Mouse (Mus musculus): Measurements from ENCODE around the gene Sema3b. TPM values are rescaled to one million over a fixed set of nuclear protein-coding genes. Genes with fewer than 3 reads are reported as not detected.
"Not testable (repeated sequence)": the region's sequence is repeated elsewhere in the genome, so short reads cannot be mapped to it uniquely, and the experiment has no call there.

Gene Sema3b
- polyA plus RNA-seq, 1 experiment from 2014 or later, result 9.0 TPM

- WGBS, result under 1% methylated on average over 32 of the region's 32 CpGs
- peaks cover 16% of the 10 kb centered on the region for H3K36me3 ChIP-seq
- H3K27ac ChIP-seq (replicated peaks), result peak within 1 kb of the TSS; percentile 88
- H3K27me3 ChIP-seq, result no peaks in the 10 kb centered on the region
- H3K9ac ChIP-seq, result peak within 1 kb of the TSS; percentile 85
- peak within 1 kb of the TSS; percentile 63 for H3K4me3 ChIP-seq
- H3K4me2 ChIP-seq, result peak within 1 kb of the TSS; percentile 97
- peak; percentile 73 for ATAC-seq (ENCODE audit: low read depth)
- no peaks in the 10 kb centered on the region for H3K9me3 ChIP-seq
- peaks cover 50% of the 10 kb centered on the region for H3K4me1 ChIP-seq (replicated peaks)
Observed at GRCm38 (mm10) chr9:107580501-107581317, 28.3 kb downstream of the Sema3b start, which contains the start of gene Hyal3. Hyal3 (plus strand) TSS chr9:107580818.

- no peak for ATAC-seq (ENCODE audit: low read depth)
- no peaks in the 10 kb centered on the region for H3K9me3 ChIP-seq
- H3K4me2 ChIP-seq, result peak overlapping the region; percentile 97; the same call in 1 of the 2 replicates
- no peak overlapping the region for H3K4me3 ChIP-seq
- H3K36me3 ChIP-seq, result peaks cover 25% of the 10 kb centered on the region
- 90% methylated on average over 14 of the region's 14 CpGs for WGBS
- no peaks in the 10 kb centered on the region for H3K27me3 ChIP-seq
- peak overlapping the region; percentile 88; the same call in 1 of the 2 replicates for H3K27ac ChIP-seq (replicated peaks)
- peak overlapping the region; percentile 85; the same call in 1 of the 2 replicates for H3K9ac ChIP-seq
- H3K4me1 ChIP-seq (replicated peaks), result peaks cover 51% of the 10 kb centered on the region
Observed at GRCm38 (mm10) chr9:107579023-107579900, 29.8 kb downstream of the Sema3b start.

GRCm38 (mm10) chr9:107578587-107578986, 30.4 kb downstream of the Sema3b start, which contains the start of gene Naa80:
Naa80 (plus strand) TSS chr9:107578887.
- Histone ChIP-seq H3K27me3 (no peaks in the 10 kb centered on the region), H3K4me1 (replicated peaks) (peaks cover 51% of the 10 kb centered on the region), H3K4me2 (peak within 1 kb of the TSS; percentile 97; the same call in 1 of the 2 replicates), H3K36me3 (peaks cover 24% of the 10 kb centered on the region), H3K4me3 (no peak within 1 kb of the TSS), H3K27ac (replicated peaks) (peak within 1 kb of the TSS; percentile 88; the same call in 1 of the 2 replicates), H3K9me3 (no peaks in the 10 kb centered on the region), H3K9ac (peak within 1 kb of the TSS; percentile 85; the same call in 1 of the 2 replicates)
- 80% methylated on average over 3 of the region's 3 CpGs for WGBS
- no peak for ATAC-seq (ENCODE audit: low read depth)

GRCm38 (mm10) chr9:107577871-107578270, 31.2 kb downstream of the Sema3b start:
- peaks cover 24% of the 10 kb centered on the region for H3K36me3 ChIP-seq
- no peaks in the 10 kb centered on the region for H3K9me3 ChIP-seq
- WGBS, result 96% methylated on average over 10 of the region's 10 CpGs
- H3K4me2 ChIP-seq, result no peak overlapping the region
- no peaks in the 10 kb centered on the region for H3K27me3 ChIP-seq
- H3K9ac ChIP-seq, result no peak overlapping the region
- no peak overlapping the region for H3K27ac ChIP-seq (replicated peaks)
- H3K4me3 ChIP-seq, result no peak overlapping the region
- H3K4me1 ChIP-seq (replicated peaks), result peaks cover 51% of the 10 kb centered on the region
- no peak for ATAC-seq (ENCODE audit: low read depth)

- ATAC-seq (ENCODE audit: low read depth), result peak; percentile 41; the same call in 1 of the 2 replicates
- Histone ChIP-seq H3K27me3 (no peaks in the 10 kb centered on the region), H3K4me3 (peak within 1 kb of the TSS; percentile 31), H3K9ac (peak within 1 kb of the TSS; percentile 58), H3K4me2 (peak within 1 kb of the TSS; percentile 51), H3K36me3 (peaks cover 33% of the 10 kb centered on the region), H3K4me1 (replicated peaks) (peaks cover 55% of the 10 kb centered on the region), H3K27ac (replicated peaks) (peak within 1 kb of the TSS; percentile 62), H3K9me3 (no peaks in the 10 kb centered on the region)
- 31% methylated on average over 16 of the region's 16 CpGs for WGBS
Observed at GRCm38 (mm10) chr9:107576357-107577107, 32.5 kb downstream of the Sema3b start, which contains the start of gene Hyal1. Hyal1 (plus strand) TSS chr9:107576927.

- H3K27me3 ChIP-seq, result no peaks in the 10 kb centered on the region
- H3K4me2 ChIP-seq, result no peak overlapping the region
- peaks cover 41% of the 10 kb centered on the region for H3K36me3 ChIP-seq
- H3K4me1 ChIP-seq (replicated peaks), result peaks cover 55% of the 10 kb centered on the region
- ATAC-seq (ENCODE audit: low read depth), result no peak
- H3K4me3 ChIP-seq, result no peak overlapping the region
- 88% methylated on average over 14 of the region's 14 CpGs for WGBS
- H3K9me3 ChIP-seq, result no peaks in the 10 kb centered on the region
- H3K9ac ChIP-seq, result no peak overlapping the region
- no peak overlapping the region for H3K27ac ChIP-seq (replicated peaks)
Observed at GRCm38 (mm10) chr9:107575579-107576356, 33.3 kb downstream of the Sema3b start.

GRCm38 (mm10) chr9:107573774-107574173, 35.3 kb downstream of the Sema3b start:
- H3K27me3 ChIP-seq; H3K4me2 ChIP-seq; H3K9ac ChIP-seq; ATAC-seq (ENCODE audit: low read depth); H3K9me3 ChIP-seq; H3K4me3 ChIP-seq; H3K27ac ChIP-seq (replicated peaks): not testable (repeated sequence)
- Histone ChIP-seq H3K4me1 (replicated peaks) (peaks cover 50% of the 10 kb centered on the region), H3K36me3 (peaks cover 45% of the 10 kb centered on the region)
- 76% methylated on average over 6 of the region's 6 CpGs for whole genome bisulfite sequencing

GRCm38 (mm10) chr9:107572327-107572662, 36.7 kb downstream of the Sema3b start:
- Histone ChIP-seq H3K27ac (replicated peaks) (no peak overlapping the region), H3K36me3 (peaks cover 45% of the 10 kb centered on the region), H3K4me3 (no peak overlapping the region; the same call in 1 of the 2 replicates), H3K27me3 (no peaks in the 10 kb centered on the region), H3K9me3 (no peaks in the 10 kb centered on the region), H3K4me1 (replicated peaks) (peaks cover 60% of the 10 kb centered on the region), H3K9ac (0 out of 2 replicates have a peak overlapping the region, but pooled peaks have one; percentile 17), H3K4me2 (no peak overlapping the region)
- WGBS, result 98% methylated on average over 2 of the region's 2 CpGs
- ATAC-seq (ENCODE audit: low read depth), result no peak

GRCm38 (mm10) chr9:107571534-107572326, 37.3 kb downstream of the Sema3b start:
- Histone ChIP-seq H3K9me3 (no peaks in the 10 kb centered on the region), H3K27me3 (no peaks in the 10 kb centered on the region), H3K9ac (peak overlapping the region; percentile 92), H3K4me3 (peak overlapping the region; percentile 85; the same call in 1 of the 2 replicates), H3K4me1 (replicated peaks) (peaks cover 60% of the 10 kb centered on the region), H3K27ac (replicated peaks) (no peak overlapping the region), H3K4me2 (peak overlapping the region; percentile 96), H3K36me3 (peaks cover 48% of the 10 kb centered on the region)
- 93% methylated on average over 22 of the region's 22 CpGs for WGBS
- no peak for ATAC-seq (ENCODE audit: low read depth)

- Histone ChIP-seq H3K4me1 (replicated peaks) (peaks cover 54% of the 10 kb centered on the region), H3K27me3 (no peaks in the 10 kb centered on the region), H3K9me3 (no peaks in the 10 kb centered on the region), H3K27ac (replicated peaks) (no peak overlapping the region), H3K36me3 (peaks cover 55% of the 10 kb centered on the region), H3K9ac (peak overlapping the region; percentile 92), H3K4me3 (peak overlapping the region; percentile 85), H3K4me2 (peak overlapping the region; percentile 96)
- WGBS, result 93% methylated on average over 21 of the region's 21 CpGs
- ATAC-seq (ENCODE audit: low read depth), result no peak
Observed at GRCm38 (mm10) chr9:107570845-107571244, 38.2 kb downstream of the Sema3b start.

Data from neural tube, embryonic 13.5 days (tissue).